Mouse (Mus musculus) kidney, postnatal 25 days (tissue): ENCODE measurements around the gene Cxadr.

Experiments
- DNase-seq, 2 experiments: peaks; one replicate each; pipeline ENCODE4 v3.0.0; 2021; ENCODE audit warnings: mixed read lengths in 2 of 2

Gene Cxadr

DNA sequence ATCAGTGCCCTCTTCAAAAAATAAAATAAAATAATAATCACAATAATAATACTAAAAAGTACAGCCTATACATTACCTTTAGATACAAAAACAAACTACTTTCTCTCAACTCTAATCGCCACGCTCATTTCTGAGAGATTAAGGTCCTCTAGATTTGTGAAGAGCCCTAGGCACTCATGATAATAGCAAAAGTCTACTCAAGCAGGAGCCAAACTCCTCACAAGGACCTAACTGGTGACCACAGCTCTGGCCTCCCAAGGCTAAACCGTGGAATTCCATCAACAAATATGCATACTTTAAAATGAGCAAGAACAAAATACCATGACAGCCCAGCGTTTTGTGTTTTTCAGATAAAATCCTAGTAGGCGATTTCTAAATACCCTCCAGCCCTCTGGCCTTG is 71.5 kb downstream of the Cxadr start:
- no peak for DNase-seq

DNA sequence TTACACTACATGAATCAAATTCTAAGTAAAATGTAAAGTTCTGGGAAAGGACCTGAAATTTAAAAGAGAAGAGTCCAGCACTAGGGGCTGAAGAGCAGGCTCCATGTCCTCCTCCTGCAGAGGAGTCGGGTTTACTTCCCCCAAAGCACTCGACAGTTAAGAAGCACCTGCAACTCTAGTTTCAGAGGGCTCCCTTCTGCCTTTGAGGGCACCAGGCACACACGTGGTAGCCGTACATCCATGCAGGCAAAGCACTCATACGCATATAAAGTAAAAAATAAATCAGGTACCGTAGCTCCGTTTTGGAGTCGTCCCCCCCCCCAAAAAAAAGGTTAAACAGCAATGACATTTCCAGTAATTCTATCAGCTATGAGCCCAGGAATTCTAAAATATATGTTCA is 72.5 kb downstream of the Cxadr start:
- no peak for DNase-seq

DNA sequence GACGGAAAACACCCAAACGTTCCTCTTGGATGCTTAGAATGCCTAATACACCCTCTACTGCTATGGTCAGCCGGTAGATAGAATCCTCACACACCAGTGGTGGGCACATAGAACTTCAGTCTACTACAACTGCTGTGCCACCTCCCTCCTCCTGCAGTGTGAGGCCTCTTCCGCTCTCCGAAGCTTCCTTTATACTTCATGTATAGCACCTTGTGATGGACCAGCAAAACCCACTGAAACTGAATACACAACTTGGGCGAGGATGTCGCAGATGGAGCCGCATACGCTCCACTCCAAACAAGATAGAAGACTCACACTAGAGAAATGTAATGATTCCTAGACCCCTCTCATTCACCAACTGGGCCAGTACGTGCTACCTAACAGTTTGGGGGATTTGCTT is 73.9 kb downstream of the Cxadr start:
- no peak for DNase-seq

DNA sequence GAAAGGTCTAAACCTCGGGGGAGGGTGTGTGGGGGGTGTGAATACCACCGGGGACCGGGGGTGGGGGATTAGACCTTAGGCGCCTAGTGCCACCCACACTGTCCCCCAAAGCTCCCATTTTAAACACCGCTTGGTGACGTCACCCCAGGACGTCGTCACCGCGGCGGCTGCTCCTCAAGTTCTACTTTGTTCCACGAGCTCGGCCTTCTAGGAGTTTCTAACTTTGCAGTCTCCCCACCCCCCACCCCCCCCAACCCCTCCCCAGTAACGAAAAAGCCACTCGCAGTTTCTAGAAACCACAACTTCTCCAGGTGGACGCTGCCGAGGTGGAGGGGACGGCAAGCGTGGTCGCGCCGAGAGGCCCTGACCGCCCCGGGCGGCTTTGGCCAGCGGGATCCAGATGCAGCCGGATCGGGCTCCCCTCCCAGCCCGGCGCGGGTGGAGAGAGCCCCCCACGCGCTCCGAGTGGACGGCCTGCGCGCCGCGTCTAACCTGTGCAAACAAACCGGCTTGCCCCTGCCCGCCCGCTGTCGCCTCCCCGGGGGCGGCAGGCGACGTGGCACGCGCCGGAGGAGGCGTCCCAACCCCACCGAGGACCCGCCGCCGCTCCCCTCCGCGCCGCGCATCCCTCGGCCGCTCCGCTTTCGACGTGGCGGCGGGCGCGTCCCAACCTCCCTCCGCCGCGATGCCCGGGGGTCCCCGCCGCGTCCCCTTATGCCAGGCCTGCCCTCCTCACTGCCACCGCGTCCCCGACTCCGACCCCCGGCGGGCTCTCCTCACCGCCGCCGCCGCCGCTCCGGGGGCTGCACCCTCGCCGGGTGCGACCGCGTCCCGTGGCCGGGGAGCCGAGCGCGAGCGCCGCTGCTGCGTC is 74.8 kb downstream of the Cxadr start:
- DNase-seq, result peak; percentile 49 to 63

DNA sequence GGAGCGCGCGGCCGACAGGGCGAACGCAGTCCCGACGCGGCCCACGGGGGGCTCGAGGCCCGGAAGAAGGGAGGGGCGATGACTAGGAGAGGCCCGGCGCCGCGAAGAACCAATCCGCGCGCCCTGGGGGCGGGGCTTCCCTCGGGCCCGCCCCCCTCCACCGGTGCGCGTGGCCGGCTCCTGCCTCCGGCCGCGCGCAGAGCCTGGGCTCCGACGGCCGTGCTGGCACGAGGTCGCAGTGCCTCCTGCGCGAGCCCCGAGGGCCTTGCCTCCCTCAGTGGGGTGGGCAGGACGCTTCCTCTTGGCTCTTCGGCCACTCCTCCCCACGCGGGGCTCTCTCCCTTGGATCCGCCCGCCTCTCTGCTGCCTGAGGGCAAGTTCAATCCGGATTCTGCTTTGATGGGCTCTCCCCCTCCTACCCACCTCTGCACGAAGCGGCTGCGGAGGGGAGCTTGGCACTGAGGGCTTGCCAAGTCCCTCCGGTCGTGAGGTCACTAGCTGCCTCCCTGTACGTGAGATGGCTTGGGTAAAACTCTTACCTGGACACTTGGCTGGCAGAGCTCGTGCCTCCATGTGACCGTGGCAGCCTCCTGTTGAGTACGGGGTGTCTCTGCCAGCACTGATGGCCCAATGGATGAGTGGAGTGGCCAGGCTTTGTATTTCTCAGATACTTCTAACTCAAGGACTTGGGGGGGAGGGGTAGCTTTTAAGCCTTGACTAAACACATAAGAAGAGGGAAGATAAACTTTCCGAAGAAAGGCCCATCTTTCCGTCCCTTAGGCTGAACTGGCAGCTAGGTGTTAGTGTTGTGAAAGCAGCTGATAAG is 75.7 kb downstream of the Cxadr start, which contains the start of gene Btg3:
Gene Btg3, minus strand, starts transcription at position 448 of the 826 bp plus-strand sequence.
- peak; percentile 87 to 95 for DNase-seq

DNA sequence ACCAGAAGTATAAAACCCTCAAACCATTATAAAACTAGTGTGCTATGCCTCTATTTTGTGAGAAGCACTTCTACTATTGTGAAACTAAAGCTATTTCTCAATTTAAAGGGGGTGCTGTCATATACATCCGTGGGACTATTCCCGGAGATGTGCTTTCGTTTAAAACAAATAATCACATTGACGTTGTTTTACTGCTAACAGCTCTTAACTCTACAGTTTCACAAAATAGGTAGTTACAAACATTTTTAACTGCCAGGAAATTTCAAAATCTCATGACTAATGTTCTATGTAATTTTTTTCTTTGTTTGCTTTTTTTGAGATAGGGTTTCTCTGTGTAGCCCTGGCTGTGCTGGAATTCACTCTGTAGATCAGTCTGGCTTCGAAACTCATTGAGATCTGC is 77.2 kb downstream of the Cxadr start:
- DNase-seq, result no peak

DNA sequence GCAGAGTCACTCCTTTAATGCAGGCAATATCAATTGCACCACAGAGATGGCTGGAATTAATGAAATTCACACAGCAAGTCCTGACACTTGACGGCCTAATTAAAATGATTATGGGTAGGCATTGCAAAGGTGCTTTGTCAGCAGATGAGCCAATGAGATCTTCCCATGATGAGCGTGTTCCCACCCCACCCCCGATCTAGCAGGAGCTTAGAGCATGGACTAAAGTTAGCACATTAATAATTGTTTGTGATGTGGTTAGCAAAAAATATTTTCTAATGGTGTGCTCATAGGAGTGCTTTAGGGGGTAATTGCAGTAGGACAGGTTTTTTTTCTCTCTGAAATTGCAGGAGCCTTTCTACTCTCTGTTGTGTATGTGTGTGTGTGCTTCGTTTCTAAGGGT is 87.8 kb downstream of the Cxadr start:
- DNase-seq, result no peak

DNA sequence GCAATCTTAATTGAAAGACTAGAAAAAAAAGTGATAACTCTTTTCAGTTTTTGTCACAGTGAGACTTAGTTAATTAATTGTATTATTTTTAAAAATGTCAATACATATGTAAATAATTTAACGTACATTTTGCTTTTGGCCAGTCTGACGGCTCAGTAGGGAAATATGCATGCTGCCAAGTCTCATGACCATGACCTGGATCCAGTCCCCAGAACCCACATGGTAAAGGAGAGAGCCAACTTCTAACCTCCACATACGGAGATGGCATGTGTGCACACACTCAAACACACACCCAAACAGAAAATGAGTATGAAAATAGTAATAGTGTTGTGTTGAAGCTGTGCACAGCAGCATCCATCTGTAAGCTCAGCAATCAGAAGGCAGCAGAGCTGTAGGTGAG is 88.7 kb downstream of the Cxadr start:
- no peak for DNase-seq

DNA sequence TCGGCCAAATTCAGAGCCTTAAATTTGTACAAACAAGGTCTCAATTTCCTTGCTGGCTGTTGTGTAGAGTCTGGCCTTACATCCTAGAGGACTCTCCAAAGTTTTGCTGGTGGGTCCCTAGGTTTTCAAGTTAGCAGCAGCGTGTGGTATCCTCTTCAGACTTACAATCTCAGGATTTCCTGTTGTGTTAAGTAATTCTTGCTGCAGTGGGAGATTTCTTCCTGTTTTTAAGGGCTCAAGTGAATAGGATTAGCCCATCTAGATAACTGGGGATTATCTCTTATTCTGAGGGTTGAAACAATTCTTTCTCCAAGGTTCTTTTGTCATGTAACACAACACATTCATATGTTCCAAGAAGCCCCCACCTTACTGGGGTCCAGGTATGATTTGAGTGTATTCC is 90.1 kb downstream of the Cxadr start:
- DNase-seq, result no peak

DNA sequence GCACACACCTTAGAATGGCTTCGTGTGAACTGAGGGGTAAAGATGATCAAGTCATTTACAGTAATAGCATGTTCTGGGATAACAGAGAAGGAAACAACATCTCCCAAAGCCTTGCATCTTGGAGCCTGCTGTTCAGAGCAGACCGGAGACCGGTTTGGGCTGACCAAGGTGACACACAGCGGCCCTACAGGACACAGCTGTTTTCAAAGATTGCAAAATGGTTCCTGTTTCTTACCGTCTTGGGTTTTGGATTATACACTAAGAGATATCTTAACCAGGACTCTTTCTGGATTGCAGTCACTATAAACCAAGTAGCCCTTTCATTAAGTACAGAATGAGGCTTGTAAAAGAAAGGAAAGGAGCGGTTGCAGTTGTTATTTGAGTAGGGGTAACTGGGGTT is 97.4 kb downstream of the Cxadr start:
- no peak for DNase-seq

DNA sequence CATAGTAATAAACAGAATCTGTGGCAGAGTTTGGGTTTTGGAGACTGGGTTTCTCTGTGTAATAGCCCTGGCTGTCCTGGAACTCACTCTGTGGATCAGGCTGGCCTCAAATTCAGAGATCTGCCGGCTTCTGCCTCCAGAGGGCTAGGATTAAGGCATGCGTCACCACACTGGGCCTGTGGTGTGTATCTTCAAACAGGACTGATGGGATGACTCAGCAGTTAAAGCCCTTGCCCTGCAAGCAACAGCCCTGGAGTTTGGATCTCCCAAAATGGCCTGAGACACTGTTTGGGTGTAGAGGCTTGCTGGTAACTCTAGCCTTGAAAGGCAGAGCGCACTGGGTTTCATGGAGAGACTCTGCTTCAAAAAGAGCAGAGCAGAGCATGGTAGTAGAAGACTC is 98.1 kb downstream of the Cxadr start:
- no peak for DNase-seq

DNA sequence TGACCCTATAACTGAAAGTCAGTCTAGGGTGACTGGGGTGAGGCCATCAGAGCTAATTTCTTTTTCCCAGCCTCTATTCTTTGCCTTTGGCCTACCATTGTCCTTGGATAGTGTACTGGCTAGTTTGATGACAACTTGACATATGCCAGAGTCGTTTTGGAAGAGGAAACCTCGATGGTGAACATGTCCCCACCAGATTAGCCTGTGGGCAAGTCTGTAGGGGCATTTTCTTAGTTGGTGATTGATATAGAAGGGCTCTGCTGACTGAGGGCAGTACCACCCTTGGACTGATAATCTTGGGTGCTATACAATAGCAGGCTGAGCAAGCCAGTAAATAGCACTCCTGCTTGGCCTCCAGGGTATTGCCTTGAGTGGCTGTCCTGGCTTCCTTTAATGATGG is 101.0 kb downstream of the Cxadr start:
- no peak for DNase-seq

DNA sequence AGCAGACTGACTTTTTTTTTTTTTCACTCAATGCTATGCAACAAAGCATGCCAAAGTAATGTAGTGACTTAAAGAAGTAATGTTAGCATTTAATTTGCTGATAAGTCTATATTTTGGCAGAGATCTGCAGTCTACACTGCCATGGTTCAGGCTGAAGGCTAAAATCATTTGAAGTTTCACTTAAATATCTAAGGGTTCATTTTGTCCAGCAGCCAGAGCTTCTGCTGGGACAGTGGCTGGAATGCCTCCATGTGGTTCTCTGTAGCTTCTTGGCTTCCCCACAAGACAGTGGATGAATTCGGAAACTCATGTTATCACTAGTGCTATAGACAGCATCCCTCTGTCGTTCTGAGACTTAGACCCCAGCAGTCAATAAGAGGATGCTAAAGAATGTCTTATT is 105.4 kb downstream of the Cxadr start:
- DNase-seq, result no peak

DNA sequence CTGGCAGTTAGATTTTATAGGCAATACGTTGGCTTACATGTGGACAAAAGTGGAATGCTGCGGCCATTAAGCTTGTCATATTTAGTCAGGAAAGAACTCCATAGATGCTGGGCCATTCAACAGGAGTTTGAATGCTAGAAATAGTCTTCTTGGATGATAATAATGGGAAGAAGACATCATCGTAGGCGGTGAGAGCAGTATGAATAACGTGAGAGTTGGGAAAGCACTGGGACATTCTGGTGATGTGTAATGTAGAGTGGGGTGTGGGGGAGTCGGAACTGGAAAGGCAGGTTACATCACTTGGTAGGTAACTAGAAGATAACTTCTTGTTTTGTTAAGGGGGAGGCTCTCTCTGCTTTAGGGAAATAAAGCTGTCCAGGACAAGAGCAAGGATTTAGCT is 106.6 kb downstream of the Cxadr start:
- no peak for DNase-seq
